Mouse (Mus musculus): ENCODE results near the gene Ewsr1.
"Not testable (repeated sequence)": the region's sequence is repeated elsewhere in the genome, so short reads cannot be mapped to it uniquely, and the experiment has no call there.

Gene Ewsr1

GRCm38 (mm10) chr11:5098035-5098735, 881 bp downstream of the Ewsr1 start:
- in situ Hi-C loops (cut with MboI, MseI) = no loop called here

- in situ Hi-C loops (cut with MboI, MseI) = no loop called here
Measured at GRCm38 (mm10) chr11:5096480-5097020, 2.5 kb downstream of the Ewsr1 start.

GRCm38 (mm10) chr11:5095877-5096276, 3.2 kb downstream of the Ewsr1 start:
- in situ Hi-C loops (cut with MboI, MseI) = no loop called here

- in situ Hi-C loops (cut with MboI, MseI) = no loop called here
Measured at GRCm38 (mm10) chr11:5091706-5092105, 7.4 kb downstream of the Ewsr1 start.

GRCm38 (mm10) chr11:5089147-5089546, 9.9 kb downstream of the Ewsr1 start:
- in situ Hi-C loops (cut with MboI, MseI) = no loop called here

- in situ Hi-C loops (cut with MboI, MseI) = not testable (repeated sequence)
Measured at GRCm38 (mm10) chr11:5076843-5077242, 22.2 kb downstream of the Ewsr1 start.

GRCm38 (mm10) chr11:5075760-5076159, 23.3 kb downstream of the Ewsr1 start:
- in situ Hi-C loops (cut with MboI, MseI) = no loop called here

- in situ Hi-C loops (cut with MboI, MseI) = no loop called here
Measured at GRCm38 (mm10) chr11:5074882-5075281, 24.2 kb downstream of the Ewsr1 start.

- in situ Hi-C loops (cut with MboI, MseI) = no loop called here
Measured at GRCm38 (mm10) chr11:5068126-5068971, 30.7 kb downstream of the Ewsr1 start.

- in situ Hi-C loops (cut with MboI, MseI) = no loop called here
Measured at GRCm38 (mm10) chr11:5067063-5067462, 32.0 kb downstream of the Ewsr1 start.

GRCm38 (mm10) chr11:5065056-5065821, 33.8 kb downstream of the Ewsr1 start, which contains the start of gene Gas2l1:
TSS of gene Gas2l1 (minus strand) at chr11:5065327.
- in situ Hi-C loops (cut with MboI, MseI) = no loop called here

GRCm38 (mm10) chr11:5064282-5065055, 34.6 kb downstream of the Ewsr1 start:
- in situ Hi-C loops (cut with MboI, MseI) = no loop called here

GRCm38 (mm10) chr11:5063561-5064281, 35.3 kb downstream of the Ewsr1 start:
- in situ Hi-C loops (cut with MboI, MseI) = no loop called here

GRCm38 (mm10) chr11:5062860-5063505, 36.1 kb downstream of the Ewsr1 start:
- in situ Hi-C loops (cut with MboI, MseI) = no loop called here

- in situ Hi-C loops (cut with MboI, MseI) = no loop called here
Measured at GRCm38 (mm10) chr11:5062326-5062725, 36.7 kb downstream of the Ewsr1 start.

GRCm38 (mm10) chr11:5061413-5062139, 37.5 kb downstream of the Ewsr1 start:
- in situ Hi-C loops (cut with MboI, MseI) = no loop called here

GRCm38 (mm10) chr11:5060756-5061412, 38.2 kb downstream of the Ewsr1 start:
- in situ Hi-C loops (cut with MboI, MseI) = no loop called here

- in situ Hi-C loops (cut with MboI, MseI) = no loop called here
Measured at GRCm38 (mm10) chr11:5059704-5060156, 39.3 kb downstream of the Ewsr1 start.
